Mouse (Mus musculus) lung, embryonic 15.5 days (tissue): Measurements from ENCODE around the gene Fcgrt. TPM values are rescaled to one million over a fixed set of nuclear protein-coding genes. Genes with fewer than 3 reads are reported as not detected.
A peak's percentile ranks its signal among the peaks of the same experiment; 100 is the strongest.

Source experiments
- ATAC-seq: fragments of 200-750 bp; cut with Nextera tagmentation; 2 replicates; pipeline ENCODE4 v1.8.0; 2017; ENCODE audit warnings: moderate number of reproducible peaks, borderline replicate concordance; ENCODE audit not compliant: low FRiP score, low TSS enrichment; ENCODE audit errors: extremely low read depth
- H3K27ac ChIP-seq: fragments of 300-500 bp; sonication (generic); 2 replicates; pipeline ENCODE4 v1.5.1; 2015; ENCODE audit warnings: moderate library complexity, mild to moderate bottlenecking, inconsistent platforms
- H3K27me3 ChIP-seq: fragments of 300-500 bp; sonication (generic); 2 replicates; pipeline ENCODE4 v1.6.1; 2015; ENCODE audit warnings: inconsistent platforms
- H3K36me3 ChIP-seq: fragments of 300-500 bp; sonication (generic); 2 replicates; pipeline ENCODE4 v1.6.1; 2015; ENCODE audit warnings: inconsistent platforms
- H3K4me1 ChIP-seq: fragments of 300-500 bp; sonication (generic); 2 replicates; pipeline ENCODE4 v1.6.1; 2015; ENCODE audit warnings: inconsistent platforms
- H3K4me2 ChIP-seq: fragments of 300-500 bp; sonication (generic); 2 replicates; pipeline ENCODE4 v1.6.1; 2015; ENCODE audit warnings: inconsistent platforms, mild to moderate bottlenecking, moderate library complexity
- H3K4me3 ChIP-seq: fragments of 300-500 bp; sonication (generic); 2 replicates; pipeline ENCODE4 v1.5.1; 2015; ENCODE audit warnings: mild to moderate bottlenecking, inconsistent platforms
- H3K9ac ChIP-seq: fragments of 300-500 bp; sonication (generic); 2 replicates; pipeline ENCODE4 v1.6.1; 2015; ENCODE audit warnings: inconsistent platforms
- H3K9me3 ChIP-seq: fragments of 300-500 bp; sonication (generic); 2 replicates; pipeline ENCODE4 v1.6.1; 2016; ENCODE audit warnings: inconsistent platforms
- WGBS: fragments of 180-500 bp; shearing (Covaris S2); methylation state at CpG from one replicate; pipeline ENCODE4 v1.1.7; 2015; 5-methylcytosine and 5-hydroxymethylcytosine counted together
- microRNA counts: library from miRNA; unstranded; fragments of <30 nt; microRNA quantifications from one replicate; lab custom pipeline; 2016
- microRNA-seq: library from miRNA; unstranded; fragments of <30 nt; microRNA quantifications from one replicate; pipeline ENCODE4, GENCODE M21; 2016
- polyA plus RNA-seq: library from polyadenylated mRNA; unstranded; fragments of >200 nt; fragmentation: Nextera tagmentation; extraction: Ambion mirVana; gene quantifications from 2 replicates; pipeline ENCODE4 v1.2.1, GENCODE M21; 2015

The Fcgrt gene
- polyA plus RNA-seq, 1 experiment from 2014 or later: 83.1 TPM

DNA sequence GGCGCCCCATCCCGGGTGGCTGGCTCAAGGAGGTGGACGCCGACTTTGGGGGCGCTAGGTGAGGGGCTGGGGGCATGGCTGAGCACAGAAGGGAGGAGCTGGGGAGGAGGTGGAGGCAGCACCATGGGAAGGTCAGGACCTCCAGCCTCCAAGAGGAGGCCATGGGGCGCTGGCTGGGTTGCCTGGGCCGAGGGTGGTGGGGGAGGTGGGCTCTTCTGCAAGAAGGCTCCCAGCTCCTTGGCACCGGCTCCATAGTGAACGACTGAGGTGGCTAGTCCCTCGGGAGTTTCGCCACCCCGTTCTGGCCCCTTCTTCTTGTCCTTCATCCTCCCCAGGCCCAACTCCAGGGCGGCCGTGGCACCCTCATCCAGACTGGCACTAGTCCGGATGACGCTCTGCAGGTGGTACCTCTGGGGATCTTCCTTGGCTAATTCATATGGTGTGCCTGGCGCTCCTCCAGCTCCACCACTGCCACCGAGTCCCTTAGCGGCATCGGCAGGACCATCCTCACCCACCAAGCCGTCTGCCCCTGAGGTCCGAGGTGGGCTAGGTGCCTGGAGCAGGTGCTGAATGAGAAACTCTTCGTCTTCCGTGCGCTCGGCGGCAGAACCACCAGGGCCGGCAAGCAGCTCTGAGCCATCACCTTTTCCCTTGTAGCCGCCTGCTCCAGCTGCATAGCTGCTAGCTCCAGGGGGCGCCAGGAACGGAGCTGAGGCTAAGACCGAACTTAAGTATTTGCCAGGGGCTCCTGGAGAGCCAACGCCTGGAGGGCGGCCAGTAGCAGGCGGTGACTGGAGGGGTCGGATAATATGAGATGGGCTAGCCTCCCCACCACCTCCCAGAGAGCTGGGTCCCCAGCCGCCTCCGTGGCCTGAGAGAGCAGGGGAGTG lies 55.4 kb downstream of the Fcgrt start:
- H3K9me3 ChIP-seq: no peaks in the 10 kb centered on the region
- no peak overlapping the region for H3K9ac ChIP-seq
- H3K4me3 ChIP-seq: no peak overlapping the region
- peaks cover 17% of the 10 kb centered on the region for H3K4me1 ChIP-seq
- no peak overlapping the region for H3K4me2 ChIP-seq
- peaks cover 70% of the 10 kb centered on the region for H3K36me3 ChIP-seq
- WGBS: 88% methylated on average over 34 of the region's 38 CpGs
- no peaks in the 10 kb centered on the region for H3K27me3 ChIP-seq
- no peak overlapping the region for H3K27ac ChIP-seq
- no peak for ATAC-seq

DNA sequence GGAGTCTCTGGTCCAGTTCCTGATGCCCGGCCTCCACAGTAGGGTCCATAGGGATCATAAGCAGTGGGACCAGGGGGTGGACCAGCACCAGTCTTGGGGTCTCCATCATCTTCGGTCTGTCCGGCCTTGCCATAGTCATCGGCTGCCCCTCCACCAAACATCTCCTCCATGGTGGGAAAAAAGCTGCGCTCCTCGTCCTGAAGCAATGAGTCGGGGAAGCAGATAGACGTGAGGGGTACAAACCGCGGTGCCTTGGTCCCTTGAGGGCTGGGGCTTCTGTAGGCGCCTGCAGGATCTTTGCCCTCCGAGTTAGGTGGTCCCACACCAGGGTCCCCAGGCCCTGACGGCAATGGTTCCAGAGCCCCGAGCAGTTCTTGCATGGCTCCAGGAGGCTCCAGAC lies 56.2 kb downstream of the Fcgrt start:
- Histone ChIP-seq H3K4me1 (peaks cover 17% of the 10 kb centered on the region), H3K4me3 (no peak overlapping the region), H3K9me3 (no peaks in the 10 kb centered on the region), H3K27ac (no peak overlapping the region), H3K27me3 (no peaks in the 10 kb centered on the region), H3K36me3 (peaks cover 78% of the 10 kb centered on the region), H3K4me2 (no peak overlapping the region), H3K9ac (no peak overlapping the region)
- 96% methylated on average over 14 of the region's 14 CpGs for WGBS
- ATAC-seq: no peak

DNA sequence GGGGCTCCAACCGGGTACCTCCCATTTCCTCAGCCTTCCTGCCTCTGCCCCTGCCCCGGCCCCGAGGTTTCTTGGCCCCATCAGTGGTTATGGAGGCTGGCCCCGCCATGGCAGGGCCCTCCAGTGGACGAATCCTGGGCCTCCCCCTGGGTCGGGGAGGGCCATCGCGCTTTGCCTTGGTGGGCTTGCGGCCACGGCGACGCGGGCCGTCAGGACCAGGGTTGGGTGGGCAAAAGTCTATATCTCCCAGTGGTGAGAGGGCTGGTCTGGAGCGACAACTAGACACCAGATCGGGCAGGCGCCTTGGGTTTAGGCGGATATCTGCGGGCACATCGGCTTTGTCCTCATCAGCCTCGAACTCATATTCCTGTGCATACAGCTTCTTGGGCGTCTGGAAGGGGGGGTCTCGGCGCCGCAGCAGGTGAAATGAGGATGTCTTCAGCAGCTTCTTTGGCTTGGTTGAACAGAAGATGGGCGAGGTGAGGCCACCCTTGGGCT lies 56.7 kb downstream of the Fcgrt start:
- Histone ChIP-seq H3K27me3 (no peaks in the 10 kb centered on the region), H3K4me2 (no peak overlapping the region), H3K4me1 (peaks cover 14% of the 10 kb centered on the region), H3K4me3 (no peak overlapping the region), H3K36me3 (peaks cover 84% of the 10 kb centered on the region), H3K9me3 (no peaks in the 10 kb centered on the region), H3K9ac (no peak overlapping the region), H3K27ac (no peak overlapping the region)
- ATAC-seq: no peak
- WGBS: 92% methylated on average over 26 of the region's 26 CpGs

DNA sequence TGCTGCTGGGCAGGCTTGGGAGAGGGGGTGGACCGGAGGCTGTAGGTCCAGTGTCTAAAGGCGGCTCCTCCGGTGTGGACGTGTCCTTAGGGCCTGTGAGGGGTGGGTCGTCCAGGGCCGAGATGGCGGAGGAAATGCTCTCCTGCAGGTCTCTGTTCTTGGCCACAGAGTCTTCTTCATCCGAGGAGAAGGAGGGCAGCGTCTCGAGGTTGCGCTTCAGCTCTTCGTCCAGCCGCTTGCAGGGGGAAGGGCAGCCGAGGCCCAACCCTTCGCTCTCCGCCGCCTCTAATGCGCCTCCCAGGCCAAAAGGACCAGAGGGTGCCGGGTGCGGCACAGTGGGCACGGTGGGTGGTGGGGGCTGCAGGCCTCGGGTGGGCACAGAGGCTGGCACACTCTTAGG lies 57.9 kb downstream of the Fcgrt start:
- no peak for ATAC-seq
- no peak overlapping the region for H3K27ac ChIP-seq
- no peak overlapping the region for H3K4me3 ChIP-seq
- H3K9me3 ChIP-seq: no peaks in the 10 kb centered on the region
- 93% methylated on average over 22 of the region's 22 CpGs for WGBS
- peaks cover 95% of the 10 kb centered on the region for H3K36me3 ChIP-seq
- peaks cover 3% of the 10 kb centered on the region for H3K4me1 ChIP-seq
- no peaks in the 10 kb centered on the region for H3K27me3 ChIP-seq
- H3K9ac ChIP-seq: no peak overlapping the region
- H3K4me2 ChIP-seq: no peak overlapping the region

DNA sequence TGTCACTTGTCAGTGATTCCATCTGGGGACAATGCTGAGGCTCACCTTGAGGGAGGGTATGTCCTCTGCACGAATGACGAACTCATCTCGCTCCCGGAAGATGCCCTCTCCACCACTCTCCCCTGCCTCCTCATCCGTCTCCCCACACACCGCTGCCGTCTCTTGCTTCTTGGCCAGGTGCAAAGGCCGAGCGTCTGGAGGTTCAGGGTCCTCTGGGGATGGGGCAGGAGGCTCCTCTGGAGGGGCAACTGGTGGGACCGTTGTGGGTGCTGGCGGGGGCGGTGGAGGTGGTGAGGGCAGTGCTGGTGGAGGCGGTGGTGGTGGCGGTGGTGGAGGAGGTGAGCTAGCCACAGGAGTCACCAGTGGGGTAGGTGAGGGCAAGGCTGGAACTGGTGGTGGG lies 60.3 kb downstream of the Fcgrt start:
- Histone ChIP-seq H3K9ac (no peak overlapping the region), H3K4me2 (no peak overlapping the region), H3K9me3 (no peaks in the 10 kb centered on the region), H3K4me1 (no peaks in the 10 kb centered on the region), H3K4me3 (no peak overlapping the region), H3K27ac (no peak overlapping the region), H3K36me3 (peaks cover 97% of the 10 kb centered on the region), H3K27me3 (no peaks in the 10 kb centered on the region)
- WGBS: 87% methylated on average over 14 of the region's 14 CpGs
- no peak for ATAC-seq

MicroRNAs encoded within 50 kb of the gene (microRNA counts, 519-probe panel; counts per million panel counts)
- microRNA mmu-miR-150 (lab: Ali Mortazavi, UCI): 2,655 counts per million, percentile 65 among the panel's probes with 10 or more counts

Small RNA genes lying within 50 kb of the gene (microRNA-seq; reads per million reads assigned to microRNA genes)
- gene Mir150 (49.1 reads per million, percentile 45 among the genes with 10 or more reads in this experiment), gene Mir5121 (8.3 reads per million, percentile 27 among the genes with 10 or more reads in this experiment)

Other genes starting within 250 kb of the Fcgrt start
- 37.6 and 37.9 TPM in 2 replicates for gene Pnkp, start 246.7 kb downstream of the Fcgrt start, polyA plus RNA-seq
- 371 and 398 TPM in 2 replicates for gene Ptov1, start 234.1 kb downstream of the Fcgrt start, polyA plus RNA-seq
- 93.5 and 97.7 TPM in 2 replicates for gene Med25, start 211.1 kb downstream of the Fcgrt start, polyA plus RNA-seq
- 21.0 and 24.0 TPM in 2 replicates for gene Fuz, start 207.8 kb downstream of the Fcgrt start, polyA plus RNA-seq
- gene Ap2a1, start 174.4 kb downstream of the Fcgrt start, polyA plus RNA-seq: 63.1 and 64.8 TPM in 2 replicates
- gene Tsks, start 160.6 kb downstream of the Fcgrt start, polyA plus RNA-seq: 0.09 and 0.15 TPM in 2 replicates
- gene Cpt1c, start 129.0 kb downstream of the Fcgrt start, polyA plus RNA-seq: 14.5 and 15.0 TPM in 2 replicates
- gene Prmt1, start 117.3 kb downstream of the Fcgrt start, polyA plus RNA-seq: 545 and 586 TPM in 2 replicates
- gene Irf3, start 106.2 kb downstream of the Fcgrt start, polyA plus RNA-seq: 88.1 and 92.6 TPM in 2 replicates
- gene Bcl2l12, start 105.1 kb downstream of the Fcgrt start, polyA plus RNA-seq: 66.3 and 66.7 TPM in 2 replicates
- gene Scaf1, start 87.5 kb downstream of the Fcgrt start, polyA plus RNA-seq: 35.5 and 36.5 TPM in 2 replicates
- gene Rras, start 85.9 kb downstream of the Fcgrt start, polyA plus RNA-seq: 49.7 and 50.4 TPM in 2 replicates
- gene Prr12, start 51.0 kb downstream of the Fcgrt start, polyA plus RNA-seq: 10.9 and 11.1 TPM in 2 replicates
- gene Nosip, start 41.4 kb downstream of the Fcgrt start, polyA plus RNA-seq: 74.9 and 75.1 TPM in 2 replicates
- 23.1 and 24.2 TPM in 2 replicates for gene Prrg2, start 41.2 kb downstream of the Fcgrt start, polyA plus RNA-seq
- gene Rcn3, start 11.6 kb downstream of the Fcgrt start, polyA plus RNA-seq: 353 and 358 TPM in 2 replicates
- 1,432 and 1,559 TPM in 2 replicates for gene Rps11, start 20.6 kb upstream of the Fcgrt start, polyA plus RNA-seq
- 1,187 and 1,308 TPM in 2 replicates for gene Rpl13a, start 24.9 kb upstream of the Fcgrt start, polyA plus RNA-seq
- 0.19 and 0.20 TPM in 2 replicates for gene Gm45713, start 32.4 kb upstream of the Fcgrt start, polyA plus RNA-seq
- gene Flt3l, start 32.6 kb upstream of the Fcgrt start, polyA plus RNA-seq: 1.5 and 8.3 TPM in 2 replicates
- 100 and 103 TPM in 2 replicates for gene Pih1d1, start 50.5 kb upstream of the Fcgrt start, polyA plus RNA-seq
- 54.8 and 56.8 TPM in 2 replicates for gene Aldh16a1, start 50.7 kb upstream of the Fcgrt start, polyA plus RNA-seq
- gene Slc17a7, start 60.1 kb upstream of the Fcgrt start, polyA plus RNA-seq: 0.33 and 0.55 TPM in 2 replicates
- gene Gfy, start 75.7 kb upstream of the Fcgrt start, polyA plus RNA-seq: not detected in 2 replicates
- gene Pth2, start 77.1 kb upstream of the Fcgrt start, polyA plus RNA-seq: not detected in 2 replicates
- 0.75 and 1.1 TPM in 2 replicates for gene Ccdc155, start 101.0 kb upstream of the Fcgrt start, polyA plus RNA-seq
- gene Dkkl1, start 108.3 kb upstream of the Fcgrt start, polyA plus RNA-seq: 0.54 and 1.1 TPM in 2 replicates
- 180 and 183 TPM in 2 replicates for gene Tead2, start 111.9 kb upstream of the Fcgrt start, polyA plus RNA-seq
- gene Cd37, start 135.3 kb upstream of the Fcgrt start, polyA plus RNA-seq: 3.1 and 3.8 TPM in 2 replicates
- gene Slc6a16, start 137.2 kb upstream of the Fcgrt start, polyA plus RNA-seq: 0.16 TPM in 1 of 2 replicates, not detected in the other
- gene Slc6a21, start 173.7 kb upstream of the Fcgrt start, polyA plus RNA-seq: 0.09 TPM in 1 of 2 replicates, not detected in the other
- 19.1 and 20.0 TPM in 2 replicates for gene Trpm4, start 229.9 kb upstream of the Fcgrt start, polyA plus RNA-seq
- 1.7 and 2.3 TPM in 2 replicates for gene Hrc, start 231.4 kb upstream of the Fcgrt start, polyA plus RNA-seq